Mouse (Mus musculus) stomach, postnatal 0 days (tissue): ENCODE data around the gene Zfp873.
"Not testable (repeated sequence)": the region's sequence is repeated elsewhere in the genome, so short reads cannot be mapped to it uniquely, and the experiment has no call there.

Experiments
- CTCF ChIP-seq: IDR thresholded peaks from 2 replicates; pipeline ENCODE4 v1.5.1; 2016; ENCODE audit warnings: antibody characterized with exemption, low read depth, mild to moderate bottlenecking, moderate library complexity
- EP300 ChIP-seq: optimal IDR thresholded peaks from 2 replicates; pipeline ENCODE3; 2016; ENCODE audit warnings: antibody characterized with exemption

DNA sequence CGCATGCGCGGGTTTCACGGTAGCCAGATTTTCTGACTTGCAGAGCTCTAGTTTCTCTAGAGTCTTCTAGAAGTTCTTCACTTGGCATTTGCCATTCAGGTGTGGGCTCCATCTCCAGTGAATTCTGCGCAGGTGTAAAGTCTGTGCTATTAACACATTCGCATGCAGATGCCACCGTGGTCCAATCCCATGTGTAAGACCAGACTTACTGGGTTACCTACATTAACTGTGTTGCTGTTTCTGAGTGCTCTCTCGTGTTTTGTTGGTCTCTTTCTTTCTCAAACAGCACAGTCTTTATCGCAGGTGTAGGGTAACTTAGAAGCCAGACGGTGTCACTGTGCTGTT lies 509 bp downstream of the Zfp873 start:
- not testable (repeated sequence) for TF ChIP-seq EP300, CTCF
